Mouse (Mus musculus) embryonic fibroblast, embryonic 13.5 days (primary cell): ENCODE results near the gene Hoxa5.

Experiments used
- CTCF ChIP-seq: IDR thresholded peaks from 2 replicates; pipeline ENCODE4 v1.5.1; 2011; ENCODE audit warnings: mild to moderate bottlenecking, control low read depth, low read length, moderate library complexity, borderline replicate concordance; ENCODE audit not compliant: insufficient read depth
- POLR2A ChIP-seq: IDR thresholded peaks from 2 replicates; pipeline ENCODE4 v1.6.1; 2011; ENCODE audit warnings: low read depth, mild to moderate bottlenecking, control low read depth, low read length, moderate library complexity

DNA sequence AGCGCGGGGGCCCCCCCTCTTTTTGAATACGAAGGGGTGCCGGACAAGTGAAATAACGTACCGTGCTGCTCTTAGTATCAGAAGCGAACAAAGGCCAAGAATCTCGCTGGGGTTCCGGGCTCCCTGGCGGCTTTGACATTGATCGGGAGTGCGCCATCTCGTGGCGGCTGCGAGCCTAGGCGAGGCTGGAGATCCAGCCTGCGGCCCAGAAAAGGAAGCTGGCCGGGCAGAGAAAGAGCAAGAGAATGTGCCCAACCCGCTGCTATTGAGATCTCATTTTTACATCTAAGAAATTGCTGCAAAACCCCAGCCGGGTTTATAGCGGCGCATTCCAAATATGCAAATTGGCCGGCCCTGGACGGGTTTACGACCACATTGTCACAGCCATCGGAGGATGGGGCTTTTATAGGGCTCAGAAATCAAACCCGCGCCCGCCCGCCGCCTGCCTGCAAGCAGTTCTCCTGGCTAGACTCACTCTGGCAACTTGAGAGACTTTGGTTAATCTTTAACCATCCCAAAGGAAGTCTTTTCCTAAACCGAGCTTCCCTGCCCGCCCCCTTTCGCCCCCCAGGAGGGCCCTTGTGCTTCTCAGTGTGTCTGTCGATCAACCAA, 36.1 kb upstream of the Hoxa5 start, which contains the start of gene Hoxa10:
- peak; percentile 66; the same call in 1 of the 2 replicates for TF ChIP-seq CTCF
- no peak; the same call in 1 of the 2 replicates for TF ChIP-seq POLR2A
